Mouse (Mus musculus) macrophage (primary cell): ENCODE measurements around the gene Cstb. TPM values are rescaled to one million over a fixed set of nuclear protein-coding genes. Genes with fewer than 3 reads are reported as not detected.
A peak's percentile ranks its signal among the peaks of the same experiment; 100 is the strongest.
"Not testable (repeated sequence)": the region's sequence is repeated elsewhere in the genome, so short reads cannot be mapped to it uniquely, and the experiment has no call there.

Experiments used
- H3K27ac ChIP-seq: fragments of 350-480 bp; formaldehyde crosslinking; 2 replicates; pipeline ENCODE4 v1.9.0; 2021
- H3K36me3 ChIP-seq: fragments of 350-480 bp; formaldehyde crosslinking; 2 replicates; pipeline ENCODE4 v1.9.0; 2021; ENCODE audit errors: inconsistent target
- H3K4me3 ChIP-seq: fragments of 350-480 bp; formaldehyde crosslinking; 2 replicates; pipeline ENCODE4 v1.9.0; 2021; ENCODE audit errors: inconsistent target
- H3K79me2 ChIP-seq: fragments of 350-480 bp; formaldehyde crosslinking; 2 replicates; pipeline ENCODE4 v1.9.0; 2021; ENCODE audit errors: inconsistent target
- WGBS: methylation state at CpG from one replicate; pipeline ENCODE4 v1.1.7; 2026; ENCODE audit warnings: inconsistent platforms; ENCODE audit not compliant: missing documents; 5-methylcytosine and 5-hydroxymethylcytosine counted together
- polyA plus RNA-seq: library from polyadenylated mRNA; stranded (reverse); fragments of 250-400 nt; gene quantifications from 3 replicates; pipeline ENCODE4 v1.2.4, GENCODE M21; 2018; ENCODE audit warnings: inconsistent platforms

Cstb gene
- polyA plus RNA-seq, 1 experiment from 2014 or later, result 1,659 TPM

GRCm38 (mm10) chr10:78406152-78406551 lies 19.3 kb upstream of the Cstb start:
- 38% methylated on average over 6 of the region's 6 CpGs for WGBS
- Histone ChIP-seq H3K36me3 (peaks cover 92% of the 10 kb centered on the region), H3K79me2 (peaks cover 25% of the 10 kb centered on the region), H3K27ac (no peak overlapping the region), H3K4me3 (no peak overlapping the region)

DNA sequence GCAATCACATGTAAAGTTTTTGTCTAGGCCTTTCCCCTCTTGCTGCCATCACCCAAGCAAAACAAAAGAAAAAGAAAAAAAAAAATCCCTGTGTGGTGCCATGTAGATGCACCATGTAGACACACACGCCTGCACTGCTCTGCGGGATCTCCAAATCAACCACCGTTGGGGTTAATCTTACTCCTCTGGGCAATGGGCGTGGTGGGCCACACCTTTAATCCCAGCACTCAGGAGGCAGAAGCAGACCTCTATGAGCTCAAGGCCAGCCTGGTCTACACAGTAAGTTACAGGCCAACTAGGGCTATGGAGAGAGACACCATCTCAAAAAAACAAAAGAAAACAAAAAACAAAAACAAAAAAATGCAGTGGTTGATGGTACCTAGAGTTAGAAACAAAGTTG lies 18.3 kb upstream of the Cstb start:
- peaks cover 35% of the 10 kb centered on the region for H3K79me2 ChIP-seq
- WGBS, result 95% methylated on average over 4 of the region's 4 CpGs
- no peak overlapping the region for H3K4me3 ChIP-seq
- no peak overlapping the region for H3K27ac ChIP-seq
- H3K36me3 ChIP-seq, result peaks cover 83% of the 10 kb centered on the region

DNA sequence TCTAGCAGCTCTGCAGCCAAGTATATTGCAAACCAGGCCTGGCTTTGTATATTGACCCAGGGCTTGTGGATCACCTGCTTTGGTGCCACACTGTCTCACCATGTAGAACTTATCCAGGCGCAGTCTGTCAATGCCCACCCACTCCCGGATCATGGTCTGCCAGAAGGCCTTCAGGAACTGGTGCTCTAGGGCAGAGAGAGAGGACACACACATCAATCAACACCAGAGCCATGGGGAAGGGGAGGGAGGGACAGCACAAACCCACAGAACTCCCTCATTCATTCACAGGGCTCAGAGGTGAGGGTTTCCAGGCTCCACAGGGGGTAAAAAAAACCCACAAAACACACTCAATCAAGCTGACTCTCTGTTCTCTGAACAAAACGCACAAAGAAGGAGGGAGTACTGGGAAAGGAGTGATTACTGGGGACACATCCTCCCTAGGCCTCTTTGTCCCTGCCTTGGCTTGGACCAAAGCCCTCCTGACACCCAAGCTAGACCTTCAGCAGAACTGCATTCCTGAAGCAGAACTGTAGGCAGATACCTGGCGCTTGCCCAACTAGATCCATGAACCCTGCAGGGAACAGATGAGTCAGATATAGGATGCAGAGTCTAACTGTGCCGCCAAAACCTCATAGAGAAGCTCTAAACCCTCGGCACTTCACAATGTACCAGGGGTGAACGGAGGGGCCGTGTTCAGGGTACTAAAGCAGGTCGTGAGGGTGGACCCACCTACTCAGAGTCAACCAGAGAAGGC lies 16.3 kb upstream of the Cstb start:
- no peak overlapping the region for H3K27ac ChIP-seq
- H3K36me3 ChIP-seq, result peaks cover 62% of the 10 kb centered on the region
- WGBS, result 95% methylated on average over 9 of the region's 9 CpGs
- H3K79me2 ChIP-seq, result peaks cover 40% of the 10 kb centered on the region
- H3K4me3 ChIP-seq, result no peak overlapping the region

GRCm38 (mm10) chr10:78411851-78412250 lies 13.6 kb upstream of the Cstb start:
- Histone ChIP-seq H3K4me3 (peak overlapping the region; percentile 94), H3K36me3 (peaks cover 38% of the 10 kb centered on the region; the same call in 1 of the 2 replicates), H3K79me2 (peaks cover 40% of the 10 kb centered on the region), H3K27ac (0 out of 2 replicates have a peak overlapping the region, but pooled peaks have one; percentile 53)
- WGBS, result 15% methylated on average over 6 of the region's 8 CpGs

DNA sequence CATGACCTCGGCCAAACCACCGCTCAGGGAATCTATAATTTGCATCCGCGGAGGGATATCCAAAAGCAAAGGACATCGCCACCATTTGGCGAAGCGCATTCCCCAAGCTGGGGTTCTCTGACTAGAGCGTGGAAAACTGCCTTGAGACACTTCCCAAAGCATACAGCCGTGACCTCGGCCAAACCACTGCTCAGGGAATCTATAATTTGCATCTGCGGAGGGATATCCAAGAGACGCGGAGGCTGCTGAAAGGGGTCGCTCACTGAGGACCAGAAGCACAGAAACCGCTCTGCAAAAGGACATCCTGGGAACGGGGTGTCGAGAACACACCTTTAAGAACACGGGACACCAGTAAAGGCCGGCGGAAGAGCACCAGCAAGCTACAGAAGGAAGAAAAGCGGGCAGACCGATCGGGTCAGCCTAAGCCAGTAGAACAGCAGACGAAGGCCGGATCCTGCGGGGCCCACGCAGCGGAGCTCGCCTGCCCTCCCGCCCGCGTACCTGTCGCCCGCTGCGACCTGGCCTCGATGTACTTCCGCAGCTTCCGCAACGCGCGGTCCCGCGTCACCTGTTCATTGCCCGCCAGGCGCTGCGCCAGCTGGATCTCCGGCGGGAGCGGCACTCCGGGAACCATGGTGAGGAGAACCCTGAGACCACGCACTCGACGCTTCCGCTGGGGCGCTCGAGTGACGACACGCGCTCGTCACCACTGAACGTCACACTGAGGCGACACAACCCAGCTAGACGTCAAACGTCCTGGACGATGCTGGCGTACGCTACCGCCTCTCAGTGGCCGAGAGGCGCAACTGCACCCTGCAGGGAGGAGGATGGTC lies 12.9 kb upstream of the Cstb start, which contains the start of gene Rrp1:
TSS of gene Rrp1 (minus strand) at position 725 of the 833 bp plus-strand sequence.
- WGBS, result under 1% methylated on average over 70 of the region's 70 CpGs

GRCm38 (mm10) chr10:78413152-78413520 lies 12.3 kb upstream of the Cstb start:
- Histone ChIP-seq H3K27ac (no peak overlapping the region), H3K79me2 (peaks cover 40% of the 10 kb centered on the region), H3K4me3 (peak overlapping the region; percentile 94; the same call in 1 of the 2 replicates), H3K36me3 (peaks cover 26% of the 10 kb centered on the region; the same call in 1 of the 2 replicates)
- WGBS, result 36% methylated on average over 7 of the region's 7 CpGs

More for the DNA sequence above, 12.9 kb upstream of the Cstb start, which contains the start of gene Rrp1:
- peaks cover 31% of the 10 kb centered on the region; the same call in 1 of the 2 replicates for H3K36me3 ChIP-seq
- peak within 1 kb of the TSS; percentile 53 for H3K27ac ChIP-seq
- peak within 1 kb of the TSS; percentile 94 for H3K4me3 ChIP-seq
- H3K79me2 ChIP-seq, result peaks cover 40% of the 10 kb centered on the region

- H3K27ac ChIP-seq, H3K4me3 ChIP-seq, H3K36me3 ChIP-seq: not testable (repeated sequence)
- WGBS, result 83% methylated on average over 1 of the region's 4 CpGs
- H3K79me2 ChIP-seq, result peaks cover 27% of the 10 kb centered on the region
Observed at GRCm38 (mm10) chr10:78414936-78415335, 10.5 kb upstream of the Cstb start.

GRCm38 (mm10) chr10:78417888-78418287 lies 7.6 kb upstream of the Cstb start:
- Histone ChIP-seq H3K4me3 (no peak overlapping the region), H3K36me3 (no peaks in the 10 kb centered on the region), H3K27ac (no peak overlapping the region), H3K79me2 (no peaks in the 10 kb centered on the region)
- 72% methylated on average over 5 of the region's 5 CpGs for WGBS

DNA sequence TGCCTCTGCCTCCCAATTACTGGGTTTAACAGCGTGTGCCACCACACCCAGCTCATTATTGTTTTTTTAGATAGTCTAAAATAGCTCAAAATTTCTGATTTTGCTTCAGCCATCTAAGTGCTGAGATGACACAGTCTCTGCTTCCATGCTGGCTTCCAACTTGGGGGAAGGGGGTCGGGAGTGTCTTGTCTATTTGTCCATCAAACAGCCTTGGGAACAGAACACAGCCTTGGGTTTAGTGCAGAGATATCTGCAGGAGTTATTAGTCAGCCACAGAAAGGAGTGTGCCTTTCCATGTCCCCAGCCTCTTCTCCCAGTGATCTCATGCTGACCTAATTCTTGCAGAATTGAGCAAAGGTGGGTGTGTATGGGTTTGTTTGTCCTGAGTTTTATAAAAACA lies 6.7 kb upstream of the Cstb start:
- no peaks in the 10 kb centered on the region for H3K79me2 ChIP-seq
- H3K4me3 ChIP-seq, result no peak overlapping the region
- 92% methylated on average over 2 of the region's 2 CpGs for WGBS
- no peak overlapping the region for H3K27ac ChIP-seq
- no peaks in the 10 kb centered on the region for H3K36me3 ChIP-seq

DNA sequence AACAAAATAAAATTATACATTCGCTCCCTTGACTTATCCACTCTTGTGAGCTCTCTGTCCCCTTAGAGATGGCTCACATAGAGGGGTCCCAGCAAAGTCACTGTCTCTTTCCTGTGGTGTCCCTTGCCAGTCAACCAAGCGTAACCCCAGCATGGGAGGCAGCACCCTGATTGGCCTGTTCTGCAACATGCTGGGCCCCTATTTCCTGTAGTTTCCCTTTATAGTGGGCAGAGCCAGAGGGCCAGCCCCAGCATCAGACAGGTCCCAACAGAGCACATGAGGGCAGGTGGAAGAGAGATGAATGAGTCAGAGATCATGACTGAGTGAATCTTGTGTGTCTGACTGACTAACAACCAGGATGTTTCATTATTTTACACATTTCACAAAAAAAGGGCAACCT lies 4.5 kb upstream of the Cstb start:
- no peaks in the 10 kb centered on the region for H3K36me3 ChIP-seq
- no peak overlapping the region for H3K27ac ChIP-seq
- WGBS, result 91% methylated on average over 2 of the region's 2 CpGs
- no peak overlapping the region for H3K4me3 ChIP-seq
- peaks cover 1% of the 10 kb centered on the region; the same call in 1 of the 2 replicates for H3K79me2 ChIP-seq

- H3K79me2 ChIP-seq, result peaks cover 16% of the 10 kb centered on the region
- 86% methylated on average over 3 of the region's 3 CpGs for WGBS
- H3K36me3 ChIP-seq, result peaks cover 9% of the 10 kb centered on the region
- H3K4me3 ChIP-seq, result no peak overlapping the region
- H3K27ac ChIP-seq, result no peak overlapping the region
Observed at GRCm38 (mm10) chr10:78422614-78423013, 2.9 kb upstream of the Cstb start.

GRCm38 (mm10) chr10:78426117-78426735 lies 757 bp downstream of the Cstb start:
- Histone ChIP-seq H3K79me2 (peaks cover 16% of the 10 kb centered on the region), H3K27ac (peak overlapping the region; percentile 98), H3K4me3 (peak overlapping the region; percentile 81), H3K36me3 (peaks cover 19% of the 10 kb centered on the region)
- 33% methylated on average over 5 of the region's 6 CpGs for WGBS

DNA sequence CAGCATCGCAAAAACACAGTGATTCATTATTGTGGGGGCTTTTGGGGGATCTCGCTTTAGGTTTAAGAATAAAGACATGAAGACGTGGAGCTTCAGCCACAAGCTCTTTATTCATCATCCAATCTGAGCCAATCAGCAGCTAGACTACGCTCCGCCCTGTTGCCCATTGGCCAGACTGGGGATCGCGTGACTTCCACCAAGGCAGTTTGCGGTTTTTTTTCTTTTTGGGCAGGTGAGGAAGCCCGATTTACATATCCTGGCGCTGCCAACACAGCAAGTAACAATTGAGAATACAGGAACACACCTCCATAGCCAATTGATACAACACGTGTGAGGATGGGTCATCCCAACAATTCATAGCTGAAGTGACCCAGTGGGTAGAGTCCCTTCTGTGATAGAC lies 2.6 kb downstream of the Cstb start:
- Histone ChIP-seq H3K4me3 (no peak overlapping the region), H3K79me2 (peaks cover 16% of the 10 kb centered on the region), H3K27ac (no peak overlapping the region), H3K36me3 (peaks cover 19% of the 10 kb centered on the region)
- WGBS, result 98% methylated on average over 11 of the region's 11 CpGs

- no peak overlapping the region for H3K27ac ChIP-seq
- WGBS, result 64% methylated on average over 5 of the region's 5 CpGs
- no peak overlapping the region for H3K4me3 ChIP-seq
- peaks cover 19% of the 10 kb centered on the region for H3K36me3 ChIP-seq
- peaks cover 16% of the 10 kb centered on the region for H3K79me2 ChIP-seq
Observed at GRCm38 (mm10) chr10:78429180-78429579, 3.7 kb downstream of the Cstb start.
